Mouse (Mus musculus) spleen, adult 18-20 months (tissue): ENCODE results near the gene Cs.

Experiments used
- DNase-seq, 2 experiments: peaks; one replicate each; pipeline ENCODE4 v3.0.0; 2022; ENCODE audit warnings: mixed read lengths in 2 of 2

The Cs gene

GRCm38 (mm10) chr10:128376455-128377211 lies 39.1 kb downstream of the Cs start, which contains the start of gene Ankrd52:
Gene Ankrd52, plus strand, starts transcription at chr10:128377115.
- peak; percentile 78 to 92 for DNase-seq

GRCm38 (mm10) chr10:128377222-128377939 lies 39.8 kb downstream of the Cs start:
- DNase-seq, result no peak

- DNase-seq, result no peak
These were observed 40.5 kb downstream of the Cs start for GRCm38 (mm10) chr10:128377940-128378448.

GRCm38 (mm10) chr10:128378462-128378861 lies 40.9 kb downstream of the Cs start:
- DNase-seq, result no peak

GRCm38 (mm10) chr10:128379260-128379659 lies 41.7 kb downstream of the Cs start:
- no peak for DNase-seq

- DNase-seq, result no peak
These were observed 43.0 kb downstream of the Cs start for GRCm38 (mm10) chr10:128380565-128380964.

- no peak for DNase-seq
These were observed 44.9 kb downstream of the Cs start for GRCm38 (mm10) chr10:128382482-128382881.

GRCm38 (mm10) chr10:128385902-128386301 lies 48.4 kb downstream of the Cs start:
- no peak for DNase-seq

GRCm38 (mm10) chr10:128388941-128389340 lies 51.4 kb downstream of the Cs start:
- no peak for DNase-seq

- DNase-seq, result no peak
These were observed 52.0 kb downstream of the Cs start for GRCm38 (mm10) chr10:128389570-128389969.

- DNase-seq, result no peak
These were observed 52.8 kb downstream of the Cs start for GRCm38 (mm10) chr10:128390366-128390765.

GRCm38 (mm10) chr10:128391850-128392249 lies 54.3 kb downstream of the Cs start:
- DNase-seq, result no peak

GRCm38 (mm10) chr10:128396017-128396673 lies 58.6 kb downstream of the Cs start:
- DNase-seq, result no peak

- DNase-seq, result no peak
These were observed 59.3 kb downstream of the Cs start for GRCm38 (mm10) chr10:128396716-128397264.

- no peak for DNase-seq
These were observed 59.9 kb downstream of the Cs start for GRCm38 (mm10) chr10:128397466-128397865.

- DNase-seq, result no peak
These were observed 62.8 kb downstream of the Cs start for GRCm38 (mm10) chr10:128400338-128400737.

GRCm38 (mm10) chr10:128401056-128401455 lies 63.5 kb downstream of the Cs start, which contains the start of gene Slc39a5:
Gene Slc39a5, minus strand, starts transcription at chr10:128401229.
- no peak for DNase-seq

- no peak for DNase-seq
These were observed 64.1 kb downstream of the Cs start for GRCm38 (mm10) chr10:128401638-128402037.

GRCm38 (mm10) chr10:128403931-128404330 lies 66.4 kb downstream of the Cs start:
- no peak for DNase-seq

- DNase-seq, result no peak
These were observed 71.3 kb downstream of the Cs start for GRCm38 (mm10) chr10:128408591-128409535.

- DNase-seq, result peak; percentile 95 to 97
These were observed 72.4 kb downstream of the Cs start for GRCm38 (mm10) chr10:128409692-128410559.
